Mouse (Mus musculus): ENCODE results near the gene Fam178b. TPM values are rescaled to one million over a fixed set of nuclear protein-coding genes. Genes with fewer than 3 reads are reported as not detected.

Fam178b gene
- total RNA-seq, 2 experiments from 2014 or later: not detected

DNA sequence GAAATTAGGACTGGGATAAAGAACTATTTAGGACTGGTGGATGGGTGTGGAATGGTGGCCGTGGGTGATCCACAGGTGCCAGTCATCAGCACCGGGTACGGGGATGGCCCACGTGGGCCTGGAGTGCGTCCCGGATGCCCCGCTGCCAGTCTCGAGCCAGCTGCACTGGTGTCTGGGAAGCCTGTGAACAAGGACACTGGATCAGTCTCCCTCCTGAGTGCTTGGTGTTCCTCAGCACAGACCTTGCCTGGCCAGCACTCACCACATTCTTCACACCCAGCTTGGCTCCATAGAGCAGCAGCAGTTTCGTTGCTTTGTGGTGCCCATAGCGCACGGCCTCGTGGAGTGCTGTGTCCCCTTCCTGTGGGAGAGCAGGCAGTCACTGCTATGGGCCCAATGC is 151.5 kb downstream of the Fam178b start:
- ATAC-seq (replicated peaks; ENCODE audit: low FRiP score, poor library complexity, severe bottlenecking): no peak

DNA sequence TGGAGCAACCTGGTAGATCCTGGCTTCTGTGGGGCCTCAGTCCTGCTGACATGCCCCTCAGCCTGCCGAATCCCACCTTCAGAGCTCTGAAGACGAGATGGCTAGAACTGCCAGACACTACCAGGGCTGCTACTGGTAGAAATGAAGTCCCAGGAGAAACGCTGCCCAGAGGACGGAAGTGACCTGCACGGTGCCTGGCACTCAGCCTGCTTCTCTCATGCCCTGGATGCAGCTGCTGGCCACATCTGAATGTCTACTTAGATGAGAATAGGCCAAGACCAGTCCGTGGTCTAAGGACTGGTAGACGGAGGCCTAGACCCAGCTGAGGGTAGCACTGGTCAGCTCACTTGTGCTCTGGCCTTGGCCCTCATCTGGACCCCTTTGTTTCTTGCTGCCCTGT is 152.0 kb downstream of the Fam178b start:
- no peak for ATAC-seq (replicated peaks; ENCODE audit: low FRiP score, poor library complexity, severe bottlenecking)

DNA sequence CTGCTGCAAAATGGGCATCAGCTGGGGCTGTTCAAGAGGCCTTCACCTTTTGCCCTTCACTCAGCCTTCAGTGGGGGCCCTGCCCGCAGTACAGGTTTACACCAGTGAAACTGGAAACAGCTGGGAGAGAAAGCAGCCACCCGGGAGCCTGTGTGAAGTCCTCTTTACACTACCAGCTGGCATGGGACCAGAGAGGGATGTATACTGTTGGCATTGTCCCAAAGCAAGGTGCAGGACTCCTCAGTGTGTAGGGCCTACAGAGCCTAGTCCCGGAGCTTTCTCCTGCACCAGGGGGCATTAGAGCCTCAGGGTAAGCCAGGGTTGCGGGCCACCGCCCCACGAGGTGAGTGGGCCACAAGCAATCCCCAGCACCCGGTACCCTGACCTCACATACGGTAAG is 152.5 kb downstream of the Fam178b start:
- no peak for ATAC-seq (replicated peaks; ENCODE audit: low FRiP score, poor library complexity, severe bottlenecking)

DNA sequence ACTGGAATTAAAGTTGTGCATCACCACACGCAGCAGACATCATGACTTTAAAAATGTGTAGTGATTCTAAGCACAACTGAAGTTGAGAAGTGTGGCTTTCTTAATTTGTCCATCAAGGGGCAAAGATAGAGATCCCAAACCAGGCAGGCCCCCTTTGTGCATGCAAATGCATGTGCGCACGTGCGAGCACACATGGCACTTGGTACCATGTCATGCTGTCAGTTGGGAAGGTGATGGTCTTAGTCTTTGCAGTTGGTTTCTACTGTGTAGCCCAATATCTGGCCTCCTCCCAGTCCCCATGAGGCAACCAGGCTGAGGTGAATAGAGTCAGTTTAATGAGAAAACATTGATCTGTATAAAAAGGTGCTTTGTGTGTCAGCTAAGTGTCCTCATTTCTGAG is 153.1 kb downstream of the Fam178b start:
- ATAC-seq (replicated peaks; ENCODE audit: low FRiP score, poor library complexity, severe bottlenecking): no peak

DNA sequence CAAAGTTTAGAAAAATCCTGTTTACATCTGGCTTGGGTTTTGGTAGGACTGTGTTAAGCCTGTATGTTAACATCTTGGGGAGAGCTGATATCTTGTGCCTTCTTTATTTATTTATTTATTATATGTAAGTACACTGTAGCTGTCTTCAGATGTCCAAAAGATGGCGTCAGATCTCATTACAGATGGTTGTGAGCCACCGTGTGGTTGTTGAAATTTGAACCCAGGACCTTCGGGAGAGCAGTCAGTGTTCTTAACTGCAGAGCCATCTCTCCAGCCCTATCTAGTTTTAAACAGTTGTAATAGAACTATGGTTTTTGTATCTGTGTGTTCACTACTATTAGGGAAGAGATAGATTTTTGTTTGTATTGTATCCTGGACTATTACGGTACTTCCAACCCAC is 153.7 kb downstream of the Fam178b start:
- ATAC-seq (replicated peaks; ENCODE audit: low FRiP score, poor library complexity, severe bottlenecking): no peak

DNA sequence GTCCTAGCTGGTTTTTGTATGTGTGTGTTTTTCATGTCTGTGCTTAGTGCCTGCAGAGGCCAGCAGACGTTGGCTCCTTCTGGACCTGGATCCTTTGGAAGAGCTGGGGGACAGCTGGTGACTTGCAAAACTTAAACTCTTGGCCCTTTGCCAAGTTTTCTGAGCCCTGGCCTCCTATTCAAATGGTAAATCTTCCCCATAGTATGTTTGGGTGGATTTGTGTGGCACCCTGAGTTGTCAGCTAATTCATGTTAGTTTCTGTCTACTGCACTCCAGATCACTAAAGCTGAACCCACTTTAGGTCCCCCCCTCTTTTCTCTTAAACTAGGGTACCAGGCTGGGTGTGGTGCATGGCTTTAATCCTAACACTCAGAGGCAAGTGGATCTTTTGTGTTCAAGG is 154.6 kb downstream of the Fam178b start:
- no peak for ATAC-seq (replicated peaks; ENCODE audit: low FRiP score, poor library complexity, severe bottlenecking)

DNA sequence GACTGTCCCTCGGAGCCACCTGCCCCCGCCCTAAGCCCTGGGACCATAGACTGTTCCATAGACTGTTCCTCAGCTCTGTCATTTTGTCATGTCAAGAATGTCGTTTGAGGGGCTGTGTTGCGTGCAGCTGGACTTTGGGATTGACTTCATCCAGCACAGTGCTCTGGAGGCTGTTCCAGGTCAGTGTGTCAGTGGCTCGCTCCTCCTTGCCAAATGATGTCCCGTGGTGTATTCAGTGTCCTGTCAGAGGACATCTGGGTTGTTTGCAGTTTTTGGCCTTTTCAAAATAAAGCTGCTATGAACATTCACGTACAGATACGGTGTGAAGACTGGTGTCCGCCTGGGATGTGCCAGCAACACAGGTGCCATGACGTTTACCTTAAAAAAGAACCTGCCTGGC is 156.1 kb downstream of the Fam178b start:
- no peak for ATAC-seq (replicated peaks; ENCODE audit: low FRiP score, poor library complexity, severe bottlenecking)

DNA sequence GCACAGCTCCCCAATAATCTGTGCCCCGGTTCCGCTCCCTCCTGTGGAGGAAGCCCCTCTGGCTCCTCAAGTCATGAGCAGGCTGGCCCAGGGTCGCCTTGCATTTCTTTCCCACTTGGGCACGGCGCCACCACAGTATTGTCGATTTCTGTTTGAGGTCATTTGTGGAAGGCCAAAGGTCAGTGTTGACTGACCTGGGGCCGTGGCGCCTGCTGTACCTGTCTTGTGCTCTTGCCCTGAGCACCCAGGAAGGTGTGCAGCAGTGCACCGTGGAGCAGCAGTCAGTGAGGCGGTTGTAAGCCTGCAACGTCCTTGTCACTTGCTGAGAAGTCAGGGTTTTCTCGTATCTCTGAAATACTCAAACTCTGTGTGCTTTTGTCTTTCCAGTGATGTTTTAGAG is 157.2 kb downstream of the Fam178b start:
- no peak for ATAC-seq (replicated peaks; ENCODE audit: low FRiP score, poor library complexity, severe bottlenecking)

DNA sequence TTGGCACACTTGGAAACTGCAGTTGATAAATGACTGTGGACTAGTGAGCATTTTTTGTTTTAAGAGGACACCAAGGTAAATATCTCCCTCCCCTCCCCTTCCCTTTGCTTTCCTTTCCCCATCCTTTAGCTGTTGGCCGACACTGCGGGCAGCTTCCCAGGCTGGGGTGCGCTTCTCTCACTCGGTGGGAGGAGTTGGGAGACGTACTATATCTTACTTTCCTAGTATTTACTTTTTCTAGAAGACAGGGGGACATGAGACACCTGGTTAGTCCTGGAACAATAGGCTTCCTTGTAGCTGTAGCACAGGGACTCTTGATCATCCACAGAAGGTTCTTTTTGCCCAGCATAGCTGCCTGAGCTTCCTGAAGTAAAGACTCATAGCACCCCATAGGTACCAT is 158.9 kb downstream of the Fam178b start:
- ATAC-seq (replicated peaks; ENCODE audit: low FRiP score, poor library complexity, severe bottlenecking): no peak

DNA sequence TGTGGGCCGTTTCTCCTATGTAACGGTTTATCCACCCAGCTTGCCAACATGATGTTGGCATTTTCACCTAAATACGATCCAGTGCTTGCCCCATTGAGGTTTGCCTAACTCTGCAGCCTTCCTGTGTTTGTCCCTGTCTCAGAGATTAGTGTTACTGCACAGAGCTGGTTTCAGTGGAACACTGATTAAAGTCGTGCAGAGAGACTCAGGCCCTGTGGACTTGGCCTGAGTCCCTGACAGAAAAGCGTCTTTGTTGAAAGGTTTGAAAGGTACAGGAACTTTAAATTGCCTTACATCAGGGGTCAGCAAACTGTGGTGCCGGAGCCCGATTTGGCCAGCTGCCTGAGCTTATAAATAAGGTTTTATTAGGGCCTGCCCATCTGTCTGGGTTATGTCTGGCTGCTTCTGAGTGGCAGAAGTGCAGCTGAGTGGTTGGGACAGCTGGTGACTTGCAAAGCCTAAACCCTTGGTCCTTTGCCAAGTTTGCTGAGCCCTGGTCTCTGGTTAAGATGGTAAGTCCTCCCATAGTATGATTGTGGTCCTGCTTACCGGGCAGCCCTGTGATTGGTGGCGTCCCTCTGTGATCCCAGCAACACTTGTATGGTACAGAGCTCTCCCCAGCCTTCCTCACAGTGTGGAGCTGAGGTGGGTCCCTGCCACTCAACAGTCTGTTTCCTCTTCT is 159.5 kb downstream of the Fam178b start:
- no peak for ATAC-seq (replicated peaks; ENCODE audit: low FRiP score, poor library complexity, severe bottlenecking)

DNA sequence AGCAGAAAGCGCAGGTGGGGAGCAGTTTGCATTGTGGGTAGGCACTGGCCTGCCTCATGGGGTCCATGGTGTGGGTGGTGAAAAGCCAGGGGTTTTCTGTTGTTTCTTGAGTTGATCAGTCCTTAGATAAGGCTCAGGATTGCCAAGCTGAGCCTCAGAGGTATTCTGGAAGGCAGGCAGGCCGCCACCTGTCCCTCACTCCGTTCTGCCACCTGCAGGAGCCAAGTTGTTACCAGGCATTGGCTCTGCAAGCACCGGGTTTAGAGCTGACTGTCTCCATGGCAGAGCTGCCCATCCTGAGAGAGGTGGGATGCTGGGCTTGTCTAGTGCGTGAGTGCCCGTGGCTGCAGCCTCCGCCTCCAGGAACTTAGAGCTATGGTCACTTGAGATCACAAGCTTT is 160.8 kb downstream of the Fam178b start:
- no peak for ATAC-seq (replicated peaks; ENCODE audit: low FRiP score, poor library complexity, severe bottlenecking)

DNA sequence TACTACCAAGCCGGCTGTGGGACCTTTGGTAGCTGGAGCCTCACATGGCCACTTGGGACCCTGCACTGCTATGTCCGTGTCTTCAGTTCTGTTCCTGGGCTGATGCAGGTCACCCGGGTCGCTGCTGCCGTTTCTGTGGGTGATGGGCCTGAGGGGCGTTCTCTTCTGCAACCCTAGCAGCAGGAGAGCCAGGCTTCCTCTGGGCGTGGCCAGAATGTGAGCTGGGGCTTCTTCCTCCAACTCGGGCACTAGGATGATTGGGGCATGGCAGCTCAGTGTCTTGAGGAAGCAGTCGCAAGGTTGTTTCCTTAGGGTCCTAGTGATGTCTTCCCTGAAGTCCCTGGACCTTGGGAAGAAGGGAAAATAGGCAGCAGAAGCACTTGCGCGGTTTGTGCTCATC is 163.4 kb downstream of the Fam178b start:
- no peak for ATAC-seq (replicated peaks; ENCODE audit: low FRiP score, poor library complexity, severe bottlenecking)

DNA sequence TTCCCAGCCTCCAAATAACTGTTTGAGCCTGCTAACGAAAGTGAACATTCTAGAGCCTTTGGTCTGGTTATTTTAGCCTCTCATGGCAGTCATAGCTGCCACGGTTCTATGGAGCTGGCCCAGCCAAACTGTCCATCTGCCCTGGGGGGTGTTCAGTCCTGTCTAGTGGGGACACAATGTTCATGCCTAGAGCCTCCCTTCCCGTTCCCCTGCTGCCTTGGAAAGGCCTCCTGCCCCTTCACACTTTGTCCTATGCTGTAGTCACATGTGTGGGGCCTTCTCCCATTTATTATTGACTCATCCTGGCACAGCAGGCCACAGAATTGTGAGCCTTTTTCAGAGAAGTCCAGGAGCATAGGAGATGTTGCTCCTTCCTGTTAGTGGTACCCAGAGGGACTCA is 164.7 kb downstream of the Fam178b start:
- ATAC-seq (replicated peaks; ENCODE audit: low FRiP score, poor library complexity, severe bottlenecking): no peak

DNA sequence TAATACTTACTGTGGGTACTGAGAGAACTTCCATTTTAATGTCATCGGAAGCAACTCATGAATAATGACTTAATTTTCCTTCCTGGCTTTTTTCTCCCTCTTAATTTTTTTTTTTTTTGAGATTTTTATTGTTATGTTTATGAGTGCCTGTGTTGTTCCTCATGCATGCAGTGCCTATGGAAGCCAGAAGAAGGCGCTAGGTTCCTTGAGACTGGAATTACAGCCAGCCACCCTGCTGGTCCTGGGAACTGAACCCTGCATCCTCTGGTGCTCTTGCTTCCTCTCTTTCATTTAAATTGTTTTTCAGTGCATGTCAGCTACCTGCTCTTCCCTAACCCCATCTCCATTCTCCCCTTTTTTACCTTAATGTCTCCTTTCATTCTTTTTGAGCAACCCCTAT is 169.3 kb downstream of the Fam178b start:
- no peak for ATAC-seq (replicated peaks; ENCODE audit: low FRiP score, poor library complexity, severe bottlenecking)

DNA sequence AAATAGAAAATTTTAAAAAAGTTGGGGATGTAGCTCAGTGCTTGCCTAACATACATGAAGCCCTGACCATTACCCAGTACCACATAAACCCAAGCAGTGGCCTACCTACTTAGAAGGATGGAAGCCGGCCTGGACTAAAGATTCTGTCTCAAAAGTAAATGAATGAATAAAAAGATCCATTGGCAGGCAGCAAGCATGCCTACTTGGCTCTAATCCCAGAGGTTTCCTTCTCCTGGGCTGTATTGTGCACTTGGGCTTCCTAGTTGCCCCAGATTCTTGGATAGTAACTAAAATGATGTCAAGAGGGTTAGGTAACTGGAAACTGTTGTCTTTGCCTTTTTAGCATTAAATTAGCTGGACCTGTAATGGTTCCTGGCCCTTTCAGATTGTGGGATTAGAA is 169.7 kb downstream of the Fam178b start:
- no peak for ATAC-seq (replicated peaks; ENCODE audit: low FRiP score, poor library complexity, severe bottlenecking)

DNA sequence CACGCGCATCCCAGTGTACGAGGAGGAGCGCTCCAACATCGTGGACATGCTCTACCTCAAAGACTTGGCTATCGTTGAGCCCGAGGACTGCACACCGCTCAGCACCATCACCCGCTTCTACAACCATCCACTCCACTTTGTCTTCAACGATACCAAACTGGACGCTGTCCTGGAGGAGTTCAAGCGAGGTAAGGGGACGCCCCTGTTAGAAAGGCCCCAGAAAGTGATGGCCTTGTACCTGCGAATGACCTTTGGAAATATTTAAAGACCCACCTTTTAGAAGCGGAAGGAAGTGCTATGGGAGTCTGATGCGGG is 170.1 kb downstream of the Fam178b start:
- no peak for ATAC-seq (replicated peaks; ENCODE audit: low FRiP score, poor library complexity, severe bottlenecking)

Other genes with a start within 250 kb of the Fam178b start
- 6.9 and 7.5 TPM in 2 replicates for gene Lman2l, start 237.9 kb downstream of the Fam178b start, total RNA-seq (2015; ENCODE audit: low replicate concordance)
- gene Lman2l, start 237.9 kb downstream of the Fam178b start, total RNA-seq (2017; ENCODE audit: low replicate concordance): 1.7 and 3.2 TPM in 2 replicates
- gene Cnnm4, start 211.6 kb downstream of the Fam178b start, total RNA-seq (2015; ENCODE audit: low replicate concordance): 1.5 and 2.3 TPM in 2 replicates
- 1.5 and 3.2 TPM in 2 replicates for gene Cnnm4, start 211.6 kb downstream of the Fam178b start, total RNA-seq (2017; ENCODE audit: low replicate concordance)
- 7.9 and 8.8 TPM in 2 replicates for gene Cnnm3, start 171.3 kb downstream of the Fam178b start, total RNA-seq (2015; ENCODE audit: low replicate concordance)
- 5.7 and 7.4 TPM in 2 replicates for gene Cnnm3, start 171.3 kb downstream of the Fam178b start, total RNA-seq (2017; ENCODE audit: low replicate concordance)
- gene Ankrd23, start 146.3 kb downstream of the Fam178b start, total RNA-seq (2015; ENCODE audit: low replicate concordance): 3.3 TPM in 1 of 2 replicates, not detected in the other
- 1.0 and 1.4 TPM in 2 replicates for gene Ankrd23, start 146.3 kb downstream of the Fam178b start, total RNA-seq (2017; ENCODE audit: low replicate concordance)
- gene Gm42417, start 143.8 kb downstream of the Fam178b start, total RNA-seq (2015; ENCODE audit: low replicate concordance): not detected in 2 replicates
- gene Gm42417, start 143.8 kb downstream of the Fam178b start, total RNA-seq (2017; ENCODE audit: low replicate concordance): not detected in 2 replicates
- 0.42 TPM in 1 of 2 replicates, not detected in the other for gene Ankrd39, start 135.7 kb downstream of the Fam178b start, total RNA-seq (2015; ENCODE audit: low replicate concordance)
- gene Ankrd39, start 135.7 kb downstream of the Fam178b start, total RNA-seq (2017; ENCODE audit: low replicate concordance): 0.56 and 1.2 TPM in 2 replicates
- not detected in 2 replicates for gene Sema4c, start 124.8 kb downstream of the Fam178b start, total RNA-seq (2015; ENCODE audit: low replicate concordance)
- 0.56 and 0.60 TPM in 2 replicates for gene Sema4c, start 124.8 kb downstream of the Fam178b start, total RNA-seq (2017; ENCODE audit: low replicate concordance)
- 131 and 231 TPM in 2 replicates for gene Cox5b, start 8.3 kb upstream of the Fam178b start, total RNA-seq (2015; ENCODE audit: low replicate concordance)
- 82.2 and 158 TPM in 2 replicates for gene Cox5b, start 8.3 kb upstream of the Fam178b start, total RNA-seq (2017; ENCODE audit: low replicate concordance)
- gene 4933424G06Rik, start 27.0 kb upstream of the Fam178b start, total RNA-seq (2015; ENCODE audit: low replicate concordance): not detected in 2 replicates
- not detected in 2 replicates for gene 4933424G06Rik, start 27.0 kb upstream of the Fam178b start, total RNA-seq (2017; ENCODE audit: low replicate concordance)
- gene Actr1b, start 31.2 kb upstream of the Fam178b start, total RNA-seq (2015; ENCODE audit: low replicate concordance): 3.6 and 4.2 TPM in 2 replicates
- 6.2 and 9.6 TPM in 2 replicates for gene Actr1b, start 31.2 kb upstream of the Fam178b start, total RNA-seq (2017; ENCODE audit: low replicate concordance)
- not detected in 2 replicates for gene Zap70, start 78.6 kb upstream of the Fam178b start, total RNA-seq (2015; ENCODE audit: low replicate concordance)
- 0.17 and 0.70 TPM in 2 replicates for gene Zap70, start 78.6 kb upstream of the Fam178b start, total RNA-seq (2017; ENCODE audit: low replicate concordance)